Mouse (Mus musculus): ENCODE measurements at regions not wholly inside any gene's neighbourhood (a gene's known extent, or its start where the extent isn't known, plus 50 kb on each side); places are given as distances from the start of the nearest gene placed in this dataset.

GRCm38 (mm10) chr4:142638057-142638456 is 398.9 kb upstream of the Kazn start:
- no peak for DNase-seq

- DNase-seq: no peak
Measured at GRCm38 (mm10) chr4:142634398-142634797, 395.2 kb upstream of the Kazn start.

- no peak for DNase-seq
Measured at GRCm38 (mm10) chr4:142633667-142634350, 394.6 kb upstream of the Kazn start.

- DNase-seq: no peak
Measured at GRCm38 (mm10) chr4:142626503-142627194, 387.4 kb upstream of the Kazn start.

GRCm38 (mm10) chr4:142625456-142625855 is 386.3 kb upstream of the Kazn start:
- no peak for DNase-seq

GRCm38 (mm10) chr4:142622151-142622861 is 383.1 kb upstream of the Kazn start:
- DNase-seq: no peak

GRCm38 (mm10) chr4:142619396-142619795 is 380.2 kb upstream of the Kazn start:
- DNase-seq: no peak

GRCm38 (mm10) chr4:142618770-142619169 is 379.6 kb upstream of the Kazn start:
- no peak for DNase-seq

- DNase-seq: peak; percentile 14
Measured at GRCm38 (mm10) chr4:142617676-142618075, 378.5 kb upstream of the Kazn start.

GRCm38 (mm10) chr4:142616901-142617300 is 377.7 kb upstream of the Kazn start:
- no peak for DNase-seq

- no peak for DNase-seq
Measured at GRCm38 (mm10) chr4:142605098-142605497, 365.9 kb upstream of the Kazn start.

GRCm38 (mm10) chr4:142597214-142597613 is 358.0 kb upstream of the Kazn start:
- no peak for DNase-seq

GRCm38 (mm10) chr4:142589084-142589741 is 350.0 kb upstream of the Kazn start:
- DNase-seq: no peak

GRCm38 (mm10) chr4:142588418-142589083 is 349.4 kb upstream of the Kazn start:
- DNase-seq: no peak

- DNase-seq: no peak
Measured at GRCm38 (mm10) chr4:142587345-142588035, 348.3 kb upstream of the Kazn start.

- DNase-seq: no peak
Measured at GRCm38 (mm10) chr4:142578536-142578935, 339.3 kb upstream of the Kazn start.

GRCm38 (mm10) chr4:142577519-142577918 is 338.3 kb upstream of the Kazn start:
- no peak for DNase-seq

GRCm38 (mm10) chr4:142574528-142574927 is 335.3 kb upstream of the Kazn start:
- no peak for DNase-seq

GRCm38 (mm10) chr4:142570712-142571111 is 331.5 kb upstream of the Kazn start:
- DNase-seq: no peak

- no peak for DNase-seq
Measured at GRCm38 (mm10) chr4:142568556-142568955, 329.4 kb upstream of the Kazn start.

- DNase-seq: no peak
Measured at GRCm38 (mm10) chr4:142554716-142555115, 315.5 kb upstream of the Kazn start.

GRCm38 (mm10) chr4:142545871-142546270 is 306.7 kb upstream of the Kazn start:
- DNase-seq: no peak

Data from heart, postnatal 4 days (tissue).